Mouse (Mus musculus) heart, postnatal 0 days (tissue): ENCODE data around the gene Il2rb. TPM values are rescaled to one million over a fixed set of nuclear protein-coding genes. Genes with fewer than 3 reads are reported as not detected.

Experiments
- ATAC-seq: fragments of 200-750 bp; cut with Nextera tagmentation; 2 replicates; pipeline ENCODE4 v1.8.0; 2017; ENCODE audit warnings: low read depth, moderate number of reproducible peaks, moderate library complexity; ENCODE audit not compliant: insufficient read depth
- DNase-seq: peaks from one replicate; pipeline ENCODE4 v3.0.0-alpha.2; 2016; ENCODE audit warnings: low spot score
- H3K27ac ChIP-seq: fragments of 300-500 bp; sonication (generic); 2 replicates; pipeline ENCODE4 v1.5.1; 2014; ENCODE audit warnings: low read depth, mild to moderate bottlenecking
- H3K27me3 ChIP-seq: fragments of 300-500 bp; sonication (generic); 2 replicates; pipeline ENCODE4 v1.6.1; 2014; ENCODE audit warnings: low read length, mixed read lengths; ENCODE audit not compliant: control insufficient read depth, insufficient read depth
- H3K36me3 ChIP-seq: fragments of 300-500 bp; sonication (generic); replicated peaks from 2 replicates; pipeline ENCODE4 v1.6.1; 2014; ENCODE audit warnings: low read length, mixed read lengths; ENCODE audit not compliant: control insufficient read depth, insufficient read depth
- H3K4me1 ChIP-seq: fragments of 300-500 bp; sonication (generic); 2 replicates; pipeline ENCODE4 v1.6.1; 2014; ENCODE audit warnings: antibody characterized with exemption; ENCODE audit not compliant: control insufficient read depth, insufficient read depth
- H3K4me2 ChIP-seq: fragments of 300-500 bp; sonication (generic); 2 replicates; pipeline ENCODE4 v1.6.1; 2014; ENCODE audit warnings: low read depth, mild to moderate bottlenecking, low read length, moderate library complexity
- H3K4me3 ChIP-seq: fragments of 300-500 bp; sonication (generic); 2 replicates; pipeline ENCODE4 v1.5.1; 2014; ENCODE audit warnings: low read depth, low read length
- H3K9ac ChIP-seq: fragments of 300-500 bp; sonication (generic); replicated peaks from 2 replicates; pipeline ENCODE4 v1.6.1; 2014; ENCODE audit warnings: low read depth, low read length, mixed read lengths
- H3K9me3 ChIP-seq: fragments of 300-500 bp; sonication (generic); replicated peaks from 2 replicates; pipeline ENCODE4 v1.6.1; 2016; ENCODE audit warnings: low read length; ENCODE audit not compliant: control insufficient read depth
- CTCF ChIP-seq: IDR thresholded peaks from 2 replicates; pipeline ENCODE4 v1.5.1; 2016; ENCODE audit warnings: antibody characterized with exemption, control low read depth, low read depth
- EP300 ChIP-seq: IDR thresholded peaks from 2 replicates; pipeline ENCODE4 v1.6.1; 2016; ENCODE audit warnings: antibody characterized with exemption, low read depth
- WGBS: fragments of 180-500 bp; shearing (Covaris S2); extraction: QIAGEN DNeasy Blood & Tissue Kit; methylation state at CpG from one replicate; pipeline ENCODE4 v1.1.7; 2014; 5-methylcytosine and 5-hydroxymethylcytosine counted together
- polyA plus RNA-seq: library from polyadenylated mRNA; unstranded; fragments of >200 nt; fragmentation: Nextera tagmentation; extraction: Ambion mirVana; gene quantifications from 2 replicates; pipeline ENCODE4 v1.2.1, GENCODE M21; 2015
- total RNA-seq: library from RNA; depleted of rRNA; stranded (reverse); fragments of >200 nt; gene quantifications from 2 replicates; pipeline ENCODE4 v1.2.3, GENCODE M21; 2014; ENCODE audit warnings: low replicate concordance; rRNA removed

Il2rb gene
- total RNA-seq (0.12 TPM in 1 of 2 replicates, not detected in the other), polyA plus RNA-seq (0.08 TPM in 2 replicates)

DNA sequence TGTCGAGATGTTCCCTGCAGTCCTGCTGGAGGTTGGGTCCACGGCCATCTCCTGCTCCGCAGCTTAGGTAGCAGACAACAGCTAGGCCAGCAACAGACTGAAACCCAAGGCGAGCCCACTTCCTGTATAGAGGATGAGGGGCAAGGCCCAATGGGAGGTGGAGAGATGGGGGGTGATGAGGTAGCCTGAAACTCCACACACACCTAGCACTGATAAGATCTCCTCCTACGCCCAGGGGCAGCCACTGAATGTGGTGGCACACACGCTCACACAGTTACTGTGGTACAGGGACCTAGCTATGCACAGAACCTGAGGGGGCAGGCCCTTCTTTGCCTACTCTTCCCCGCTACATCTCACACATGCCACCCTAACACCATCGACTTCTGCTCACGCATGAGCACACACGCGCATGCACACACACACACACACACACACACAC lies at the start of gene Il2rb:
Il2rb (minus strand) TSS at position 304 of the 439 bp plus-strand sequence.
- DNase-seq = no peak
- TF ChIP-seq EP300 = no peak
- no peak for TF ChIP-seq CTCF
- Histone ChIP-seq H3K9ac (no peak within 1 kb of the TSS), H3K4me3 (no peak within 1 kb of the TSS), H3K27me3 (no peaks in the 10 kb centered on the region), H3K9me3 (no peaks in the 10 kb centered on the region), H3K36me3 (no peaks in the 10 kb centered on the region), H3K4me2 (no peak within 1 kb of the TSS), H3K27ac (no peak within 1 kb of the TSS), H3K4me1 (no peaks in the 10 kb centered on the region)
- ATAC-seq = no peak
- WGBS = 85% methylated on average over 11 of the region's 11 CpGs

DNA sequence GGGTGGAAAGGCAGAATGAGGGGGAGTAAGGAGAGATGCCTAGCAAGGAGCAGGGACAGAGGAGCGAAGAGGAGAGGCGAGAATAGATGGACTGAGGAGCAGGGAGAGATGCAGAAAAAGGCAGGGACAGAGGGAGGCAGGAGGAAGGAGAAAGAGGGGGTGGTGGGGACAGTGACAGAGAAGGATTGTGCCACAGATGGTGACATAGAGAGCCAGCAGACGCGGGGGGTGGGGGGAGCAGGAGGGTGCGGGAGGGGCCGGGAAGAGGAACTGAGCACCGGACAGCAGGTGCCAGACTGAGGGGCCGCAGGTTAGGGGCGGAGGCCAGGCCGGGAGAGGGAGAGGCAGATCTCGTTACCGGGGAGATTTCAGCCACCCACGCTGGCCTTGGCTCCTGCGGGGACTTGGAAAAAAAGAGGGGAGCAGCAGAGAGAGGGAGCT lies 49.5 kb upstream of the Il2rb start, which contains the start of gene Sstr3:
Sstr3 (minus strand) TSS at position 125 of the 441 bp plus-strand sequence.
- ATAC-seq = no peak
- H3K27me3 ChIP-seq = peaks cover 16% of the 10 kb centered on the region
- H3K9ac ChIP-seq = no peak within 1 kb of the TSS

DNA sequence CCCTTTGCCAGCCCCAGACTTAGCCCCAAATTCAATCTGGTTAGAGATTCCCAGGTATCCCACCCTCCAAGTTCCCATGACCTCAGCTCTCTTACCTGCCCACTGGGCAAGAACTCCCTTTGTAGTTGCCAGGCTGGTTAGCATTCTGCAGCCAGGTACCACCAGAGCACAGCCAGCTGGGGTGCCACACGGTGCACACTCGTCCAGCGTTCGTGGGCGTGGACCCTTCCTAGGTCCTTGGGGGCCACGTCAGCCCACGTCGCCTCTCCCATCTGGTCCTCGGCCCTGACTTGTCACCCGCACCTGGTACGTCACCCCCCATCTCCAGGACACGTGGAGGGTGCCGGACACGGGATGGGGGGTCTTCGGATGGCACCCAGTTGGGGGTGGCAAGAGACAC lies 49.0 kb upstream of the Il2rb start:
- Histone ChIP-seq H3K27me3 (peaks cover 16% of the 10 kb centered on the region), H3K9me3 (no peaks in the 10 kb centered on the region), H3K27ac (no peak overlapping the region), H3K9ac (no peak overlapping the region), H3K36me3 (no peaks in the 10 kb centered on the region), H3K4me3 (no peak overlapping the region), H3K4me2 (no peak overlapping the region), H3K4me1 (peaks cover 18% of the 10 kb centered on the region)
- WGBS = 75% methylated on average over 15 of the region's 15 CpGs
- TF ChIP-seq EP300 (no peak), CTCF (no peak)
- DNase-seq = no peak
- no peak for ATAC-seq

More for the DNA sequence above, 49.5 kb upstream of the Il2rb start, which contains the start of gene Sstr3:
- DNase-seq = no peak
- Histone ChIP-seq H3K27ac (no peak within 1 kb of the TSS), H3K36me3 (no peaks in the 10 kb centered on the region), H3K4me2 (no peak within 1 kb of the TSS), H3K4me1 (peaks cover 18% of the 10 kb centered on the region), H3K9me3 (no peaks in the 10 kb centered on the region), H3K4me3 (no peak within 1 kb of the TSS)
- TF ChIP-seq CTCF (no peak), EP300 (no peak)
- 13% methylated on average over 14 of the region's 14 CpGs for WGBS

DNA sequence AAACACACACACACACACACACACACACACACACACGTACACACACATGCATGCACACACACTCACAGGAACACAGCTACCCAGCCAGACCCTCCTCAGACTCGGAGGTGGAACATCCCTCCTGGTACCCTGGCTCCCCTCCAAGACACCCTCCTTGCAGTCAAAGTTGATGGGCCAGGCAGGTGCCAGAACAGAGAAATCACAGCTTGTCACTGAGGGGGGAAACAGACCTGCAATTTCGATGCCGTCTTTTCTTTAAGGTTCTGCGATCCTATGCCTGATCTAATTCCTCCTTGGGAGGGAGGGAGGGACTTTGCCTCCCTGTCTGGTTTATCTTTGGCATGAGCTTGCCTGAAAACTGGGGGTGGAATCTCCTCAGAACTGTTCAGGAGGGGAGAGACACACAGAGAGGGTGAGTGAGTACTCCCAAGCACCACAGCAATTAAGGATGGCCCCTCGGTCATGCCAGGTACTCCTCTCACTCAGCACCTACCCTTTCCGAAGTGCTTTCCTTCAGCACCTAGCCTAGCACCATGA lies 47.8 kb upstream of the Il2rb start:
- no peaks in the 10 kb centered on the region for H3K9me3 ChIP-seq
- no peak overlapping the region for H3K4me2 ChIP-seq
- 43% methylated on average over 7 of the region's 7 CpGs for WGBS
- TF ChIP-seq EP300 (no peak), CTCF (no peak)
- no peaks in the 10 kb centered on the region for H3K36me3 ChIP-seq
- peaks cover 16% of the 10 kb centered on the region for H3K27me3 ChIP-seq
- no peak overlapping the region for H3K27ac ChIP-seq
- H3K4me1 ChIP-seq = peaks cover 18% of the 10 kb centered on the region
- DNase-seq (no peak), ATAC-seq (no peak)
- no peak overlapping the region; the same call in 1 of the 2 replicates for H3K9ac ChIP-seq
- no peak overlapping the region for H3K4me3 ChIP-seq

DNA sequence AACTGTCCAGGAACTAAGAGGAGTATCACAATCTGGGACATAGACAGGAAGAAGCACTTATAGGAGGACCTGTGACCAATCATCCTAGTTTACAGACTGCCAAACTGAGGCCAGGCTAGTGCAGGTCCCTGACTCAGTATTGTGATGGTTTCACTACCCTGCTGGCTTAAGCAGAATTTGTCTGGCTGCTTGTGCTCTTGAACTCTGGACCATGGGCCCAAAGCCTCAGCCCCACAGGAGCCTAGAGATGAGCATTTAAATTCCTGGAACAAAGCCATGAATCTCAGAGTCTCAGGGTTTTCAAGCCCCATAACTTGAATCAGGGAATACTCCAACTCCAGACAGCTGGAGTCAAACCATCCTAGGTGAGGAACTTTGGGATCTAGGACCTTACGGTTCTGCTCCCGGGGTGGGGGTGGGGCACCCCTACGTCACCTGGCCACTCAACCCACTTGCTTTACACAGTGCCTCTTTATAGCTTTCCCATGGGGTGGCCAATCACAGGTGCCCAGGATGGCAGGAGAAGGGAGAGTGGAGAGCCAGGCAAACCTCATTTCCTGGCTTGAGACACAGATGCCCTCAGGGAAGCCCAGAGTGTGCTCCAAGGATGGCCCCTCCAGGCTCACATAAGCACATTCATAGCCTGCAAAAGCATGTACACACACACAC lies 47.2 kb upstream of the Il2rb start:
- TF ChIP-seq EP300 = no peak
- TF ChIP-seq CTCF = no peak
- ATAC-seq = peak; percentile 7; the same call in 1 of the 2 replicates
- Histone ChIP-seq H3K9me3 (no peaks in the 10 kb centered on the region), H3K36me3 (no peaks in the 10 kb centered on the region), H3K4me3 (no peak overlapping the region), H3K27ac (peak overlapping the region; percentile 39; the same call in 1 of the 2 replicates), H3K9ac (no peak overlapping the region), H3K4me2 (no peak overlapping the region), H3K27me3 (peaks cover 16% of the 10 kb centered on the region), H3K4me1 (peaks cover 18% of the 10 kb centered on the region)
- DNase-seq = no peak
- 57% methylated on average over 3 of the region's 3 CpGs for WGBS
